Mouse (Mus musculus): ENCODE measurements around the gene Zfp53.
"Not testable (repeated sequence)": the region's sequence is repeated elsewhere in the genome, so short reads cannot be mapped to it uniquely, and the experiment has no call there.

The Zfp53 gene

GRCm38 (mm10) chr17:21488760-21489499, at the start of gene Zfp53:
Gene Zfp53, plus strand, starts transcription at chr17:21488998.
- peak; percentile 64 to 87 for DNase-seq (ENCODE audit: low spot score in 2 of 2)

GRCm38 (mm10) chr17:21449669-21450068, 39.1 kb upstream of the Zfp53 start:
- DNase-seq (ENCODE audit: low spot score in 2 of 2): peak; percentile 51 to 77

DNA sequence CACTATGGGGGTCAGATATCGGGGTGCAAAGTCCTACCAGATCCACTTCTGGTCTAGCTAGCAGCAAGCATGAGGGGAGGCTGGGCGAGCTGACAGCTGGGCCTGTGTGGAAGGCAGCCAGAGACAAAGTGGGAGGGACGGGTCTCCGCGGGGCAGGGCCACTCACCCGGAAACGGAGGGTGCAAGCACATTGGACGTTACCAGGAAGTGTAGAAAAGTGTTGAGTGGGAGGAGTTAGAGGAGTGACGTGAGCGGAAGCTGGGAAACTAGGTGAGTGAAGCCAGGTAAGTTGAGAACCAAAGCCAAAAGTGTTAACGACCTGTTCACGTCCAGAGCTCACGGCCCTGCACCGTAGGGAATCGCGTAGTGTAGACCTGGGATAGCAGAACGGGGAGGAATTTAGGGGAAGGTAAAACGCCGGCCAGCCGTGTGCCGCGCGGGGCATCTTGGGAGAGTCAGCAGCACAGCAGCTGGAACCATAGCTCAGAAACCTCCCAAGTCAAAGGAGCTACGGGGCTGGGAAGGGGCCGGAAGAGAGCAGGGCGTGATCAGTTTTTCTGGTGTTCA, 38.6 kb upstream of the Zfp53 start, which contains the start of gene Zfp51:
TSS of gene Zfp51 (plus strand) at position 237 of the 567 bp plus-strand sequence.
- peak; percentile 76 to 92 for DNase-seq (ENCODE audit: low spot score in 2 of 2)

GRCm38 (mm10) chr17:21463550-21463949, 25.2 kb upstream of the Zfp53 start:
- no peak for DNase-seq (ENCODE audit: low spot score in 2 of 2)

GRCm38 (mm10) chr17:21472032-21472652, 16.7 kb upstream of the Zfp53 start:
- DNase-seq (ENCODE audit: low spot score in 2 of 2): no peak

- DNase-seq (ENCODE audit: low spot score in 2 of 2): no peak
These were observed 16.0 kb upstream of the Zfp53 start for GRCm38 (mm10) chr17:21472653-21473307.

DNA sequence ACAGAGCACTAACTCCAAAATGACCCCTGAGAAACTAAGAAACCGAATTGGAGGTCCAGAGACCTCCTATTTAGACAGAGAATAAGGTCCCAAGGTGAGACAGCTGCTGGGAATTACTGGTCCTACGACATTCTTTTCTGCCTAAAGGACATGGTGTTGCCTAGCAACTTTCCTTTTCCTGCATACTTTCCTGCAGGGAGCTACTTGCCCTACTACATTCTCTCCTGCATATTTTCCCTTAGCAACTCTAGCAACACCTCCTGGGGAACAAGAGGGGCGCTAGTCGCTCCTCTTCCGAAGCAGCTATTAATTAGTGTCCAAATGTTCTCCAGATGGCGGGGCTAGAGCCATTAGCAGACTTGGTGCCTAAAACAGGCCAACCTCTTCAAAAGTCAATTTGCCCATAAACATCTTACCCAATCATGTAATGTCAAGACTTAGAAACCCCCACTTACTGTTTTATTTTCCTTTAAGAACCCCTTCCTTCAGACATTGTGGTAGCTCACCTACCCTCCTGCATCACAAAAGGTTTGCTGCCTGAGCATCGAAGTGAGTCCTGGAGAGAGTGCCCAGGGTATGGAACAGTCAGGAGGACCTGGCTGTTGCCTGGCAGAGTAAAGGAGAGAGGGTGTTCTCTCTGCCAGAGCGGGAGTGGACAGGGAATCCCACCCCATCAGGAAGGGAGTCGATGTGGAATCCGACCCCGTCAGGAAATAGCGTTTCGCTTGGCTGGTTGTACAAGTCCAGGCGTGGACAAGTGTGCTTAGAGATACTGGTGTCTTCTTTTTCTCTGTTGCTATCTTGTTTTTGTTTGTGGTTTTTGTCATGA, 15.2 kb upstream of the Zfp53 start:
- DNase-seq (ENCODE audit: low spot score in 2 of 2): no peak

GRCm38 (mm10) chr17:21474729-21475128, 14.1 kb upstream of the Zfp53 start:
- not testable (repeated sequence) for DNase-seq (ENCODE audit: low spot score in 2 of 2)

DNA sequence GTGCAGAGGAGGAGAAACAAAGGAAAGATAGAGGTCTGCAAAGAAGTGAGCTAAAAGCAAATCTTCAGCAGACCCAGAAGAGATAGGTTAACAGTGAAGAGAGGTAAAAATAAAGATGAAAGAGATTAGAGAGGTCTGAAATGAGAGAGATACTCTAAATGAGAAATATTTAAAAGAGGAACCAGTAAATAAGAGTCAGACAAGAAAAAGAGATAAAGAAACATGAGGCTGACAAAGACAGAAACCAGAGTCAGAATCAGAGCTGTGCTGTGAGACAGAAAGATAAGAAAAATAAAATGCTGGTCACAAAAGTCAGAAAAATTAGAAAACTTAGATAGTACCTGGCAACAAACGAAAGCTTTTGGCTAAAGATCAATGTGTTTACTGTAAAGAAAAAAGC, 13.5 kb upstream of the Zfp53 start:
- DNase-seq (ENCODE audit: low spot score in 2 of 2): not testable (repeated sequence)

DNA sequence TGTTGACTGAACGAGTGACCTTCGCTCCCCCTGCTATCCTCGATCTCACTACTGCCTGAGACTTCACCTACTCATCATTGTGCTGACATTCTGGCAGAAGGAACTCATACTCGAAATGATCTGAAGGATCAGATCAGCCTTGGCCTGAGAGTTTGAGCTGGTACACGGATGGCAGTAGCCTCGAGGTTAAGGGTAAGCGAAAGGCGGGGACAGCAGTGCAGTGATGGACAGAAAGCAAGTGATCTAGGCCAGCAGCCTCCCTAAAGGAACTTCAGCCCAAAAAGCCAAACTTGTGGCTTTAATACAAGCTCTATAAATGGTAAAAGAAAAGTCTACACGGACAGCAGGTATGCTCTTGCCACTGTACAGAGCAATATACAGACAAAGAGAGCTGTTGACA, 12.4 kb upstream of the Zfp53 start:
- DNase-seq (ENCODE audit: low spot score in 2 of 2): not testable (repeated sequence)

DNA sequence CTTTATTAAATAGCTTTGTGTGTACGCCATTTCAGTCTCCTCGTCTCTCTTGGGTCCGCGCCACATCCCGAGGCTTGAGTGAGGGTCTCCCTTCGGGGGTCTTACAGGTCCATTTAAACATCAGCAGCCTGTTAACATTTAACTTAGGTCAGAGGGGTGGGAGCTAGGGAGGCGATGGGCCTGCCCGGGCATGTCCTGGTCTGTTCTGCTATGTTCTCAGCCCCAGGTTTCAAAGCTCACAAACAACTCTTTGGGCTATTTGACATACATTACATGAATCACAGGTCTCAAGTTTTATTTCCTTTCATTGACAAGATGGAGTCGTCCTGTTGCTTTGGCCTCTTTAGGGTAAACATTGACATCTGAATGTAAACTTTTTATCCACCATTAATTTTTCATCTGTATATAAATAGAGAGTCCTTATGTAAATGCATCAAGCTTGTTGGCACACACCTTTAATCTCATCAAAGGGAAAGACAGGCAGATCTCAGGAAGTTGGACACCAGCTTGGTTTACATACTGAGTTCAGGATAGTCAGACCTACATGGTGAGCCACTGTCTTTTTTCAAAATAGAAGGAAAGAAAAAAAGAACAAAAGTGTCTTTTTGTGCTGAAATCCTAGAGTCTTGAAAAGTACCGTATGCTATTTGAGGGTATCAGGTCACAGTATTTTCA, 10.6 kb upstream of the Zfp53 start:
- DNase-seq (ENCODE audit: low spot score in 2 of 2): not testable (repeated sequence)

GRCm38 (mm10) chr17:21489500-21490001, 753 bp downstream of the Zfp53 start:
- DNase-seq (ENCODE audit: low spot score in 2 of 2): no peak

DNA sequence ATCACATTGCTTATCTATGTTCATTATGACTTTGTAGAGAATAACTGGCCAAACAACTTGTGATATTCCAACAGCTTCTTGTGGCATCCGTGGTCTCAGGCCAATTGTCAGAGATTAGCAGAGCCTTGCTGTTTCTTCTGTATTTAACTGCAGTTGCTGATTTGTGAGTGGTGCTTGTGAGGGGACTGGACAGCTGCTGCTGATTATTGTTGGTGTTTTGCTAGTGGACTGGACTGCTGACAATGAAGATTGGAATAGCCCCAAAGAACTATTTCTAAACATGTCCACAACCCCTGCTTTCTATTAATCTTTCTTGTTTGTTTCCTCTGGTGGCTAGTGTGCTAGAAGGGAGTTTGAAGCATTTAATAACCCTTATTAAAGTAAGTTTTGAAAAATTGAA, 12.6 kb downstream of the Zfp53 start:
- no peak for DNase-seq (ENCODE audit: low spot score in 2 of 2)

DNA sequence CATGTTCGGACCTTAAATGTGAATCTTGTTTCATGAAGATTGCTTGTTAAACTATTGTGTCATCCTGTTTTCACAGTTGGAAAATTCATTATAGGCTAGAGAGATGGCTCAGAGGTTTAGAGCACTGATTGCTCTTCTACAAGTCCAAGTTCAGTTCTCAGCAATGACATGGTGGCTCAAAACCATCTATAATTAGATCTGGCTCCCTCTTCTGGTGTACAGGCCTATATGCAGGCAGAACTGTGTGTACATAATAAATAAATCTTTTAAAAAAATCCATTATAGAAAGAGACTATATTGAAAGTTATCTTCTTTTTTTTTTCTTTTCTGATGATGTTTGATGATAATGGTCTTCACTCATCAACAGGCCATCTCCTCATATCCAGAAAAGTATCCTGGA, 15.7 kb downstream of the Zfp53 start:
- DNase-seq (ENCODE audit: low spot score in 2 of 2): no peak

- no peak for DNase-seq (ENCODE audit: low spot score in 2 of 2)
These were observed 17.5 kb downstream of the Zfp53 start for GRCm38 (mm10) chr17:21506258-21506657.

DNA sequence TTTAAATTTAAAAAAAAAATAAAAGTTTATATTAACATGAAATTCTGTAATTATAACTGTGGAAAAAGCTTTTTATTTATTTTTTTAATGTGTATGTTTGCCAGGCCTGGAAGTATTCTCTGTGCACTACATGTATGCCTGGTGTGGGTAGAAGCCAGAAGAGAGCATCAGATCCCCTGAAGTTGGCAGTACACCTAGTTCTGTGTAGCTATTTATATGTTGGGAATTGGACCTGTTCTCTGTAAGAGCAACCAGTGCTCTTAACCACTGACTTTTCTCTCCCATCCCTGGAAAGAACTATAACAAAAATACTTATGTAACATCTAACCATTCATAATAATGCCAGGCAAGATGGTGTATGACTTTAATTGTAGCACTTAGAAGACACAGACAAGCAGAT, 21.0 kb downstream of the Zfp53 start:
- DNase-seq (ENCODE audit: low spot score in 2 of 2): no peak

DNA sequence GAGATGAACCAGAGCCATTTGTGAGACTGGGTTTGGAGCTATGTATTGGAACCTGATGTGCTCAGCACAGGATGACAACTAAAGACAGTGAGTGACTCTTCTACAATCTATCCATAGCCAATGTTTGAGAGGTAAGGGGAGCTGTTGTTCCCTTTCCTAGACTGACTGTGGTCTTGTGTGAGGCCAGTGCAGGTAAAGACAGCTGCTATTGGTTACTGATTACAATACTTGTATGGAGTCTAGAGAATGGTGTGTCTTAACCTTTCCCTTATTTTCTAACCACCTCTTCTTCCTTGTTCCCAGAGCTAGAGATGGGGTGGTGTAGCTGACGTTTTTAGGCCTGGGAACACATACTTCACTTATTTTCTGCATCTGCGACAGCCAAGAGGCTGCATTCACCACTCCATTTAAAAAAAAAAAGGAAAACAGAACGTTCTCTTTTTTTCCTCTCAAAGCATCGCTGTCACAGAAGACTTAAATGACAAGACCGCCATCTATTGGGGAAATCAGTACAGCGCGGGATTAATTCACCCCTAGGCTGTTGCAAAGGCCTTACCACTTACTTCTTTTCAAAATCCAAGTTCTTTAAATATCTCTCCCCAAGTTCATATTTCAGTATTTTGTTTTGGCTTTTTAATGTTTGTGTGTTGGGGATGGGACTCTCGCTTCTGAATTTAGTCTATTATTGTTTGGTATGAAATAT, 26.8 kb downstream of the Zfp53 start:
- peak in 1 of 2 experiments; percentile 63 for DNase-seq (ENCODE audit: low spot score in 2 of 2)

DNA sequence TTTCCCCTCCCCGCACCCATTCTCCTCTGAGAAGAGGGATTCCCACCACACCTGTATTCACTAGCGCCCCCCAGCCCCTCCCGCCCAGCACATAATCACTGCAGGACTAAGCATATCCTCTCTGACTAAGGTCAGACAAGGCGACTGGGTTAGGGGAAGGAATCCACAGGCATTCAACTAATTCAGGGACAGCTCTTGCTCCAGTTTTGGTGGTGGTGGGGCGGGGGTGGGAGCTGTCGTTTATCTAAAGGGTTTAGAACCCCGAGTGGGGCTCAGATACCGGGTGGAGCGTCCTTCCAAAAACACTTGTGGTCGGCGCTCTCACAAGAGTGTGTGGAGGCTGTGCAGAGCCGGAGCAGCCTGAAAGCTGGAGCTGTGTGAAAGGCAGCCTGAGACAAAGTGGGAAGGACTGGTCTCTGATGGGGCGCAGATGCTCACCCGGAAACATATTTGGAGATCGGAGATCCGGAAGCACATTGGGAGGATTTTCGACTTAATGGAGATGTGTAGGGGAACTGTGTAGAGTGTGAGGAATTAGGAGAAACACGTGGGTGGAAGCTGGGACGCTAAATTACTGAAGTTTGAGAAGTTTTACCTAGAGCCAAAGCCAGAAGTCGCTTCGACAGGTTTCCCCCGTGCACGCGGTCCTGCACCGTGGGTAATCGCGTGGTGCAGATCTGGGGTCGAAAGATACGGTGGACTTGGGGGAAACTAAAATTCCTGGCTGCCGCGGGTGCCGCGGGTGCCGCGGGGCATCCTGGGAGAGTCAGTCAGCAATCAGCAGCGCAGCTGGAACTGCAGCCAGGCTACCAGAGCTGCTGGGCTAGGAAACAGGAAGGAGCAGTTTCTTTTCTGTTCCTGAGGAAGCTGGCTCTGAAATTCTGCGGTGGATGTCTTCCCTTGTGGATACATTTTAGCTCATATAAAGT, 27.7 kb downstream of the Zfp53 start:
- DNase-seq (ENCODE audit: low spot score in 2 of 2): peak; percentile 42 to 69

GRCm38 (mm10) chr17:21517130-21517671, 28.4 kb downstream of the Zfp53 start:
- DNase-seq (ENCODE audit: low spot score in 2 of 2): no peak
